Mouse (Mus musculus): ENCODE results near the gene Spsb4.

DNA sequence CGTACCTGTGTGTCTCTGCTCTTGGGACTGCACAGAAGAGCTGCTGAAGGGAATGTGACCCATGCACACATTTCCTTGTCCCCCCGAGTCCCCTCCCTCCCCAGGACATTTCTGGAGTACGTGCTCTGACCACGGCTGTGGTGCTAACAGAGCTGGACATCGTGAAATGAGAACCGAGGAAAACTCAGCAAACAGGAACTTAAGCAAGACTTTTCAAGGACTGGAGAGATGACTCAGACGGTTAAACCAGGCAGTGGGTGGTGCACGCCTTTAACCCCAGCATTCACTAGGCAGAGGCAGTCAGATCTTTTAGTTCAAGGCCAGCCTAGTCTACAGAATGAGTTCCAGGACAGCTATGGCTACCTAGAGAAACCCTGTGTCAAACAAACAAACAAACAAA, 1.5 kb upstream of the Spsb4 start:
- TF ChIP-seq GATA1 (IDR thresholded peaks at IDR 0.05; ENCODE audit: low read length) = no peak
- TF ChIP-seq TAL1 (IDR thresholded peaks at IDR 0.05; ENCODE audit: low read length) = no peak

Data from erythroblast, embryonic 14.5 days (primary cell).